Mouse (Mus musculus): ENCODE data around the gene Erlin1. TPM values are rescaled to one million over a fixed set of nuclear protein-coding genes. Genes with fewer than 3 reads are reported as not detected.

Gene Erlin1
- total and polyA plus RNA-seq, 2 experiments from 2014 or later = 8.9 to 16.2 TPM

- H3K9me3 ChIP-seq (ENCODE audit: low read length) = no peaks in the 10 kb centered on the region
- WGBS = 93% methylated on average over 2 of the region's 2 CpGs
- DNase-seq = no peak
- no peaks in the 10 kb centered on the region for H3K27me3 ChIP-seq (ENCODE audit: insufficient read depth, low read length)
- H3K4me1 ChIP-seq (ENCODE audit: insufficient read depth) = peaks cover 5% of the 10 kb centered on the region; the same call in 1 of the 2 replicates
- no peak for TF ChIP-seq CTCF (IDR thresholded peaks at IDR 0.05; ENCODE audit: low read depth)
- H3K9ac ChIP-seq = no peak overlapping the region
- no peak for ATAC-seq
- peaks cover 20% of the 10 kb centered on the region for H3K36me3 ChIP-seq (ENCODE audit: insufficient read depth)
- no peak overlapping the region for H3K27ac ChIP-seq (ENCODE audit: low read depth, low read length)
- H3K4me2 ChIP-seq (ENCODE audit: low read depth) = no peak overlapping the region
- H3K4me3 ChIP-seq (ENCODE audit: low read depth, low read length) = no peak overlapping the region
Observed at GRCm38 (mm10) chr19:44064734-44065133, 4.9 kb downstream of the Erlin1 start.

GRCm38 (mm10) chr19:44063773-44064172 is 5.8 kb downstream of the Erlin1 start:
- Histone ChIP-seq H3K27ac (ENCODE audit: low read depth, low read length) (no peak overlapping the region), H3K9ac (no peak overlapping the region), H3K4me1 (ENCODE audit: insufficient read depth) (peaks cover 3% of the 10 kb centered on the region; the same call in 1 of the 2 replicates), H3K27me3 (ENCODE audit: insufficient read depth, low read length) (no peaks in the 10 kb centered on the region), H3K4me2 (ENCODE audit: low read depth) (no peak overlapping the region), H3K9me3 (ENCODE audit: low read length) (no peaks in the 10 kb centered on the region), H3K36me3 (ENCODE audit: insufficient read depth) (peaks cover 29% of the 10 kb centered on the region), H3K4me3 (ENCODE audit: low read depth, low read length) (no peak overlapping the region)
- no peak for DNase-seq
- TF ChIP-seq CTCF (IDR thresholded peaks at IDR 0.05; ENCODE audit: low read depth) = no peak
- no peak for ATAC-seq
- 92% methylated on average over 7 of the region's 7 CpGs for WGBS

GRCm38 (mm10) chr19:44060226-44060625 is 9.4 kb downstream of the Erlin1 start:
- WGBS = 88% methylated on average over 3 of the region's 3 CpGs
- no peak for TF ChIP-seq CTCF (IDR thresholded peaks at IDR 0.05; ENCODE audit: low read depth)
- Histone ChIP-seq H3K4me1 (ENCODE audit: insufficient read depth) (no peaks in the 10 kb centered on the region), H3K36me3 (ENCODE audit: insufficient read depth) (peaks cover 44% of the 10 kb centered on the region), H3K4me3 (ENCODE audit: low read depth, low read length) (no peak overlapping the region), H3K9ac (no peak overlapping the region), H3K4me2 (ENCODE audit: low read depth) (no peak overlapping the region), H3K9me3 (ENCODE audit: low read length) (no peaks in the 10 kb centered on the region), H3K27me3 (ENCODE audit: insufficient read depth, low read length) (no peaks in the 10 kb centered on the region), H3K27ac (ENCODE audit: low read depth, low read length) (no peak overlapping the region)
- ATAC-seq (no peak), DNase-seq (no peak)

- no peak for TF ChIP-seq CTCF (IDR thresholded peaks at IDR 0.05; ENCODE audit: low read depth)
Observed at GRCm38 (mm10) chr19:44055173-44055826, 14.3 kb downstream of the Erlin1 start.

GRCm38 (mm10) chr19:44050388-44050787 is 19.2 kb downstream of the Erlin1 start:
- ATAC-seq = no peak
- 82% methylated on average over 4 of the region's 4 CpGs for WGBS

More at GRCm38 (mm10) chr19:44055173-44055826, 14.3 kb downstream of the Erlin1 start:
- Histone ChIP-seq H3K4me2 (ENCODE audit: low read depth) (no peak overlapping the region), H3K36me3 (ENCODE audit: insufficient read depth) (peaks cover 28% of the 10 kb centered on the region), H3K4me1 (ENCODE audit: insufficient read depth) (no peaks in the 10 kb centered on the region), H3K4me3 (ENCODE audit: low read depth, low read length) (no peak overlapping the region), H3K27ac (ENCODE audit: low read depth, low read length) (no peak overlapping the region), H3K9me3 (ENCODE audit: low read length) (no peaks in the 10 kb centered on the region), H3K9ac (no peak overlapping the region), H3K27me3 (ENCODE audit: insufficient read depth, low read length) (no peaks in the 10 kb centered on the region)
- DNase-seq (no peak), ATAC-seq (no peak)
- WGBS = 77% methylated on average over 4 of the region's 4 CpGs

GRCm38 (mm10) chr19:44049282-44049681 is 20.3 kb downstream of the Erlin1 start:
- ATAC-seq (no peak), DNase-seq (no peak)
- Histone ChIP-seq H3K4me3 (ENCODE audit: low read depth, low read length) (no peak overlapping the region), H3K27me3 (ENCODE audit: insufficient read depth, low read length) (no peaks in the 10 kb centered on the region), H3K36me3 (ENCODE audit: insufficient read depth) (peaks cover 19% of the 10 kb centered on the region), H3K9me3 (ENCODE audit: low read length) (no peaks in the 10 kb centered on the region), H3K4me1 (ENCODE audit: insufficient read depth) (no peaks in the 10 kb centered on the region), H3K4me2 (ENCODE audit: low read depth) (no peak overlapping the region), H3K27ac (ENCODE audit: low read depth, low read length) (no peak overlapping the region), H3K9ac (no peak overlapping the region)
- WGBS = 59% methylated on average over 3 of the region's 3 CpGs
- no peak for TF ChIP-seq CTCF (IDR thresholded peaks at IDR 0.05; ENCODE audit: low read depth)

More at GRCm38 (mm10) chr19:44050388-44050787, 19.2 kb downstream of the Erlin1 start:
- no peaks in the 10 kb centered on the region for H3K4me1 ChIP-seq (ENCODE audit: insufficient read depth)
- no peak overlapping the region for H3K4me3 ChIP-seq (ENCODE audit: low read depth, low read length)
- H3K27ac ChIP-seq (ENCODE audit: low read depth, low read length) = no peak overlapping the region
- H3K9me3 ChIP-seq (ENCODE audit: low read length) = no peaks in the 10 kb centered on the region
- DNase-seq = no peak
- no peak overlapping the region for H3K9ac ChIP-seq
- no peaks in the 10 kb centered on the region for H3K27me3 ChIP-seq (ENCODE audit: insufficient read depth, low read length)
- no peak overlapping the region for H3K4me2 ChIP-seq (ENCODE audit: low read depth)
- H3K36me3 ChIP-seq (ENCODE audit: insufficient read depth) = peaks cover 19% of the 10 kb centered on the region
- TF ChIP-seq CTCF (IDR thresholded peaks at IDR 0.05; ENCODE audit: low read depth) = no peak

- H3K4me1 ChIP-seq (ENCODE audit: insufficient read depth) = no peaks in the 10 kb centered on the region
- no peak for TF ChIP-seq CTCF (IDR thresholded peaks at IDR 0.05; ENCODE audit: low read depth)
- no peak overlapping the region for H3K4me2 ChIP-seq (ENCODE audit: low read depth)
- H3K4me3 ChIP-seq (ENCODE audit: low read depth, low read length) = no peak overlapping the region
- 71% methylated on average over 3 of the region's 3 CpGs for WGBS
- H3K9me3 ChIP-seq (ENCODE audit: low read length) = no peaks in the 10 kb centered on the region
- DNase-seq (no peak), ATAC-seq (no peak)
- no peak overlapping the region for H3K9ac ChIP-seq
- H3K36me3 ChIP-seq (ENCODE audit: insufficient read depth) = peaks cover 21% of the 10 kb centered on the region
- H3K27me3 ChIP-seq (ENCODE audit: insufficient read depth, low read length) = no peaks in the 10 kb centered on the region
- no peak overlapping the region for H3K27ac ChIP-seq (ENCODE audit: low read depth, low read length)
Observed at GRCm38 (mm10) chr19:44045847-44046246, 23.7 kb downstream of the Erlin1 start.

All from forebrain, postnatal 0 days (tissue).